Mouse (Mus musculus): ENCODE results near the gene Vmn2r97. TPM values are rescaled to one million over a fixed set of nuclear protein-coding genes. Genes with fewer than 3 reads are reported as not detected.
"Not testable (repeated sequence)": the region's sequence is repeated elsewhere in the genome, so short reads cannot be mapped to it uniquely, and the experiment has no call there.

Vmn2r97 gene
- total RNA-seq (2021), result under 1 TPM in 1 of 2 experiments, not detected in 1; 0.08 TPM
- long read RNA-seq, experiment 1, result 0 reads
- long read RNA-seq, experiment 2, result 0 reads

- not testable (repeated sequence) for DNase-seq (ENCODE audit: low spot score in 2 of 2)
Observed at GRCm38 (mm10) chr17:18914000-18914399, at the start of gene Vmn2r97. TSS of gene Vmn2r97 (plus strand) at chr17:18914300.

- DNase-seq (ENCODE audit: low spot score in 2 of 2), result not testable (repeated sequence)
Observed at GRCm38 (mm10) chr17:18882436-18882835, 31.7 kb upstream of the Vmn2r97 start.

GRCm38 (mm10) chr17:18889745-18890329 is 24.3 kb upstream of the Vmn2r97 start:
- no peak for DNase-seq (ENCODE audit: low spot score in 2 of 2)

- not testable (repeated sequence) for DNase-seq (ENCODE audit: low spot score in 2 of 2)
Observed at GRCm38 (mm10) chr17:18957800-18958199, 43.7 kb downstream of the Vmn2r97 start.

GRCm38 (mm10) chr17:18968371-18969275 is 54.5 kb downstream of the Vmn2r97 start:
- DNase-seq (ENCODE audit: low spot score in 2 of 2), result no peak

Other genes starting within 250 kb of the Vmn2r97 start
- gene Vmn2r98, start 139.2 kb downstream of the Vmn2r97 start, total RNA-seq (2021), result not detected